Mouse (Mus musculus) neural tube, embryonic 15.5 days (tissue): Measurements from ENCODE around the gene Tspear. TPM values are rescaled to one million over a fixed set of nuclear protein-coding genes. Genes with fewer than 3 reads are reported as not detected.

Source experiments
- ATAC-seq: fragments of 200-750 bp; cut with Nextera tagmentation; 2 replicates; pipeline ENCODE4 v1.8.0; 2017; ENCODE audit warnings: mild to moderate bottlenecking, moderate TSS enrichment, moderate library complexity; ENCODE audit not compliant: low FRiP score
- H3K27ac ChIP-seq: fragments of 300-500 bp; sonication (generic); replicated peaks from 2 replicates; pipeline ENCODE4 v1.5.1; 2015; ENCODE audit warnings: mild to moderate bottlenecking, inconsistent platforms
- H3K27me3 ChIP-seq: fragments of 300-500 bp; sonication (generic); replicated peaks from 2 replicates; pipeline ENCODE4 v1.6.1; 2015; ENCODE audit warnings: inconsistent platforms
- H3K36me3 ChIP-seq: fragments of 300-500 bp; sonication (generic); 2 replicates; pipeline ENCODE4 v1.6.1; 2015; ENCODE audit warnings: inconsistent platforms
- H3K4me1 ChIP-seq: fragments of 300-500 bp; sonication (generic); 2 replicates; pipeline ENCODE4 v1.6.1; 2015; ENCODE audit warnings: inconsistent platforms
- H3K4me2 ChIP-seq: fragments of 300-500 bp; sonication (generic); 2 replicates; pipeline ENCODE4 v1.6.1; 2015; ENCODE audit warnings: inconsistent platforms, mild to moderate bottlenecking, moderate library complexity
- H3K4me3 ChIP-seq: fragments of 300-500 bp; sonication (generic); replicated peaks from 2 replicates; pipeline ENCODE4 v1.5.1; 2015; ENCODE audit warnings: mild to moderate bottlenecking, inconsistent platforms
- H3K9ac ChIP-seq: fragments of 300-500 bp; sonication (generic); replicated peaks from 2 replicates; pipeline ENCODE4 v1.6.1; 2015; ENCODE audit warnings: mild to moderate bottlenecking, inconsistent platforms
- H3K9me3 ChIP-seq: fragments of 300-500 bp; sonication (generic); replicated peaks from 2 replicates; pipeline ENCODE4 v1.6.1; 2016; ENCODE audit warnings: inconsistent platforms
- WGBS: fragments of 180-500 bp; shearing (Covaris S2); methylation state at CpG from one replicate; pipeline ENCODE4 v1.1.7; 2015; ENCODE audit warnings: mixed read lengths; 5-methylcytosine and 5-hydroxymethylcytosine counted together
- polyA plus RNA-seq: library from polyadenylated mRNA; unstranded; fragments of >200 nt; fragmentation: Nextera tagmentation; extraction: Ambion mirVana; gene quantifications from 2 replicates; pipeline ENCODE4 v1.2.1, GENCODE M21; 2015

Tspear gene
- polyA plus RNA-seq, result 1.6 and 1.9 TPM in 2 replicates

- WGBS, result 11% methylated on average over 22 of the region's 22 CpGs
- ATAC-seq, result no peak
- no peak within 1 kb of the TSS for H3K9ac ChIP-seq
- H3K4me3 ChIP-seq, result no peak within 1 kb of the TSS
- H3K36me3 ChIP-seq, result no peaks in the 10 kb centered on the region
- H3K4me2 ChIP-seq, result no peak within 1 kb of the TSS
- peaks cover 31% of the 10 kb centered on the region for H3K27me3 ChIP-seq
- no peaks in the 10 kb centered on the region for H3K9me3 ChIP-seq
- H3K4me1 ChIP-seq, result peaks cover 25% of the 10 kb centered on the region
- H3K27ac ChIP-seq, result no peak within 1 kb of the TSS
These were observed at the start of gene Tspear for GRCm38 (mm10) chr10:77685895-77686664. Gene Tspear (plus strand): TSS chr10:77686569.

GRCm38 (mm10) chr10:77638956-77639355, 47.4 kb upstream of the Tspear start:
- Histone ChIP-seq H3K4me3 (no peak overlapping the region), H3K9ac (no peak overlapping the region), H3K9me3 (no peaks in the 10 kb centered on the region), H3K4me1 (peaks cover 13% of the 10 kb centered on the region), H3K27me3 (no peaks in the 10 kb centered on the region), H3K27ac (no peak overlapping the region), H3K4me2 (no peak overlapping the region), H3K36me3 (peaks cover 45% of the 10 kb centered on the region)
- 78% methylated on average over 6 of the region's 6 CpGs for WGBS
- no peak for ATAC-seq

GRCm38 (mm10) chr10:77643160-77643559, 43.2 kb upstream of the Tspear start:
- no peak overlapping the region for H3K4me2 ChIP-seq
- no peaks in the 10 kb centered on the region for H3K27me3 ChIP-seq
- H3K27ac ChIP-seq, result no peak overlapping the region
- WGBS, result 76% methylated on average over 7 of the region's 7 CpGs
- peaks cover 65% of the 10 kb centered on the region for H3K36me3 ChIP-seq
- 0 out of 2 replicates have a peak, but pooled peaks cover 5% of the 10 kb centered on the region for H3K4me1 ChIP-seq
- H3K9ac ChIP-seq, result no peak overlapping the region
- ATAC-seq, result peak; percentile 31; the same call in 1 of the 2 replicates
- H3K4me3 ChIP-seq, result no peak overlapping the region
- no peaks in the 10 kb centered on the region for H3K9me3 ChIP-seq

- no peaks in the 10 kb centered on the region for H3K27me3 ChIP-seq
- no peak overlapping the region for H3K4me2 ChIP-seq
- no peak overlapping the region for H3K27ac ChIP-seq
- H3K4me3 ChIP-seq, result no peak overlapping the region
- H3K9me3 ChIP-seq, result no peaks in the 10 kb centered on the region
- 92% methylated on average over 5 of the region's 5 CpGs for WGBS
- peaks cover 10% of the 10 kb centered on the region for H3K4me1 ChIP-seq
- H3K9ac ChIP-seq, result no peak overlapping the region
- ATAC-seq, result no peak
- peaks cover 56% of the 10 kb centered on the region for H3K36me3 ChIP-seq
These were observed 40.8 kb upstream of the Tspear start for GRCm38 (mm10) chr10:77645571-77645970.

- H3K4me3 ChIP-seq, result no peak overlapping the region
- 88% methylated on average over 1 of the region's 1 CpGs for WGBS
- no peak overlapping the region for H3K27ac ChIP-seq
- no peak overlapping the region for H3K4me2 ChIP-seq
- ATAC-seq, result no peak
- no peaks in the 10 kb centered on the region for H3K27me3 ChIP-seq
- no peak overlapping the region for H3K9ac ChIP-seq
- peaks cover 41% of the 10 kb centered on the region for H3K36me3 ChIP-seq
- H3K9me3 ChIP-seq, result no peaks in the 10 kb centered on the region
- H3K4me1 ChIP-seq, result peaks cover 10% of the 10 kb centered on the region
These were observed 38.9 kb upstream of the Tspear start for GRCm38 (mm10) chr10:77647461-77647860.

GRCm38 (mm10) chr10:77647901-77648300, 38.5 kb upstream of the Tspear start:
- H3K4me1 ChIP-seq, result peaks cover 10% of the 10 kb centered on the region
- H3K9me3 ChIP-seq, result no peaks in the 10 kb centered on the region
- no peak overlapping the region for H3K9ac ChIP-seq
- no peak overlapping the region for H3K4me2 ChIP-seq
- no peaks in the 10 kb centered on the region for H3K27me3 ChIP-seq
- peaks cover 38% of the 10 kb centered on the region for H3K36me3 ChIP-seq
- no peak overlapping the region for H3K4me3 ChIP-seq
- ATAC-seq, result no peak
- 88% methylated on average over 8 of the region's 8 CpGs for WGBS
- H3K27ac ChIP-seq, result no peak overlapping the region

GRCm38 (mm10) chr10:77652046-77652445, 34.3 kb upstream of the Tspear start:
- H3K27me3 ChIP-seq, result no peaks in the 10 kb centered on the region
- ATAC-seq, result no peak
- WGBS, result 84% methylated on average over 9 of the region's 9 CpGs

GRCm38 (mm10) chr10:77658286-77658994, 27.9 kb upstream of the Tspear start:
- H3K36me3 ChIP-seq, result no peaks in the 10 kb centered on the region
- peaks cover 6% of the 10 kb centered on the region for H3K4me1 ChIP-seq
- H3K27ac ChIP-seq, result no peak overlapping the region
- no peaks in the 10 kb centered on the region for H3K9me3 ChIP-seq
- no peak overlapping the region for H3K4me3 ChIP-seq
- H3K4me2 ChIP-seq, result no peak overlapping the region
- no peak overlapping the region for H3K9ac ChIP-seq
- H3K27me3 ChIP-seq, result no peaks in the 10 kb centered on the region
- no peak for ATAC-seq
- 45% methylated on average over 15 of the region's 15 CpGs for WGBS

More at GRCm38 (mm10) chr10:77652046-77652445, 34.3 kb upstream of the Tspear start:
- no peaks in the 10 kb centered on the region for H3K36me3 ChIP-seq
- H3K9me3 ChIP-seq, result no peaks in the 10 kb centered on the region
- peaks cover 10% of the 10 kb centered on the region for H3K4me1 ChIP-seq
- H3K4me3 ChIP-seq, result no peak overlapping the region
- no peak overlapping the region for H3K4me2 ChIP-seq
- no peak overlapping the region for H3K9ac ChIP-seq
- no peak overlapping the region for H3K27ac ChIP-seq

GRCm38 (mm10) chr10:77663949-77664665, 22.3 kb upstream of the Tspear start:
- ATAC-seq, result no peak
- H3K27me3 ChIP-seq, result peaks cover 4% of the 10 kb centered on the region; the same call in 1 of the 2 replicates
- no peaks in the 10 kb centered on the region; the same call in 1 of the 2 replicates for H3K4me1 ChIP-seq
- H3K4me2 ChIP-seq, result peak overlapping the region; percentile 40
- H3K27ac ChIP-seq, result no peak overlapping the region
- no peak overlapping the region for H3K9ac ChIP-seq
- H3K9me3 ChIP-seq, result no peaks in the 10 kb centered on the region
- 35% methylated on average over 43 of the region's 43 CpGs for WGBS
- no peak overlapping the region for H3K4me3 ChIP-seq
- H3K36me3 ChIP-seq, result no peaks in the 10 kb centered on the region

GRCm38 (mm10) chr10:77666342-77666741, 20.0 kb upstream of the Tspear start:
- H3K27ac ChIP-seq, result no peak overlapping the region
- no peaks in the 10 kb centered on the region; the same call in 1 of the 2 replicates for H3K4me1 ChIP-seq
- no peaks in the 10 kb centered on the region for H3K9me3 ChIP-seq
- H3K36me3 ChIP-seq, result no peaks in the 10 kb centered on the region
- H3K9ac ChIP-seq, result no peak overlapping the region
- H3K27me3 ChIP-seq, result peaks cover 4% of the 10 kb centered on the region; the same call in 1 of the 2 replicates
- no peak for ATAC-seq
- H3K4me3 ChIP-seq, result no peak overlapping the region
- WGBS, result 68% methylated on average over 8 of the region's 8 CpGs
- no peak overlapping the region for H3K4me2 ChIP-seq

- WGBS, result 83% methylated on average over 4 of the region's 4 CpGs
These were observed 19.0 kb upstream of the Tspear start for GRCm38 (mm10) chr10:77667402-77667801.

More at GRCm38 (mm10) chr10:77667402-77667801, 19.0 kb upstream of the Tspear start:
- H3K9ac ChIP-seq, result no peak overlapping the region
- H3K27me3 ChIP-seq, result peaks cover 4% of the 10 kb centered on the region; the same call in 1 of the 2 replicates
- no peak for ATAC-seq
- H3K4me2 ChIP-seq, result no peak overlapping the region
- H3K4me1 ChIP-seq, result no peaks in the 10 kb centered on the region; the same call in 1 of the 2 replicates
- H3K9me3 ChIP-seq, result no peaks in the 10 kb centered on the region
- no peaks in the 10 kb centered on the region for H3K36me3 ChIP-seq
- H3K4me3 ChIP-seq, result no peak overlapping the region
- H3K27ac ChIP-seq, result no peak overlapping the region
